Mouse (Mus musculus) gastrocnemius, postnatal 10 days (tissue): ENCODE measurements around the gene Btnl2. TPM values are rescaled to one million over a fixed set of nuclear protein-coding genes. Genes with fewer than 3 reads are reported as not detected.

ENCODE experiments used
- DNase-seq: peaks from one replicate; pipeline ENCODE4 v3.0.0; 2021; ENCODE audit warnings: mixed read lengths
- total RNA-seq, 2 experiments: library from RNA; stranded (reverse); gene quantifications; 2 replicates each; pipeline ENCODE4 v1.2.3; 2021

Gene Btnl2
- total RNA-seq, 2 experiments from 2014 or later, result 0.40 to 0.81 TPM

DNA sequence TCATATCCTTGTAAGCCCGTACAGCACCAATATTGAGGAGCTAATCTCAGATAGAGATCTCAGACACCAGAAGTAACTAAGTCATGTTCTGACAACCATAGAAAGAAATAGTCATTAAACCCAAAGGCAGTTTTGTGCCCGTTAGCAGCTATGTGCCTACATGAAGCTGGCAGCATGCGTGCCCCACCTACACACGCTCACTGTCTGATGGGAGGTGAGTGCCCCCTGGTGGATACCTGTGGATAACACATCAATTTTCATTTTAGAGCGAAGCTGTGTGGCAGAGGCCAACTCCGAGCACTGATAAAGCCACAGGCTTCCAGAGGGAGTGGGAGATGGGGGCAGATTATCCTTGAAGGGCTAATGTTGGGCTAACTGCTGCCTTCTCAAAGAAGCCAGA, 56.5 kb downstream of the Btnl2 start:
- DNase-seq, result peak; percentile 35

Other genes with a start within 250 kb of the Btnl2 start
- 1 to 10 TPM; 4.6 to 6.1 TPM for gene H2-DMa, start 235.3 kb upstream of the Btnl2 start, total RNA-seq
- 100 to 1,000 TPM in 1 of 2 experiments, 10 to 100 TPM in 1; 91.9 to 114 TPM for gene Brd2, start 232.2 kb upstream of the Btnl2 start, total RNA-seq
- under 1 TPM; 0.25 to 0.61 TPM for gene H2-DMb2, start 211.5 kb upstream of the Btnl2 start, total RNA-seq
- 1 to 10 TPM; 1.4 to 1.8 TPM for gene H2-DMb1, start 201.8 kb upstream of the Btnl2 start, total RNA-seq
- gene Tap1, start 167.3 kb upstream of the Btnl2 start, total RNA-seq, result 1 to 10 TPM; 2.6 to 3.8 TPM
- gene Psmb9, start 167.1 kb upstream of the Btnl2 start, total RNA-seq, result 1 to 10 TPM; 1.6 to 1.7 TPM
- 1 to 10 TPM; 4.5 to 5.1 TPM for gene Psmb8, start 157.1 kb upstream of the Btnl2 start, total RNA-seq
- 1 to 10 TPM; 6.5 to 7.0 TPM for gene Tap2, start 151.3 kb upstream of the Btnl2 start, total RNA-seq
- gene H2-Ob, start 115.9 kb upstream of the Btnl2 start, total RNA-seq, result under 1 TPM; 0.26 to 0.34 TPM
- 1 to 10 TPM; 3.6 to 4.1 TPM for gene H2-Ab1, start 97.1 kb upstream of the Btnl2 start, total RNA-seq
- gene H2-Aa, start 67.0 kb upstream of the Btnl2 start, total RNA-seq, result 1 to 10 TPM; 4.5 TPM
- gene H2-Eb1, start 49.0 kb upstream of the Btnl2 start, total RNA-seq, result 1 to 10 TPM; 2.9 to 5.0 TPM
- gene H2-Eb2, start 29.2 kb upstream of the Btnl2 start, total RNA-seq, result not detected
- not detected for gene Btnl1, start 22.3 kb downstream of the Btnl2 start, total RNA-seq
- gene BC051142, start 44.0 kb downstream of the Btnl2 start, total RNA-seq, result under 1 TPM; 0.36 to 0.42 TPM
- not detected for gene Btnl4, start 122.5 kb downstream of the Btnl2 start, total RNA-seq
- gene Btnl6, start 162.5 kb downstream of the Btnl2 start, total RNA-seq, result not detected
- gene Notch4, start 209.4 kb downstream of the Btnl2 start, total RNA-seq, result 10 to 100 TPM; 14.4 to 22.2 TPM
- 1 to 10 TPM; 3.2 to 5.0 TPM for gene Gpsm3, start 235.0 kb downstream of the Btnl2 start, total RNA-seq
- gene Pbx2, start 236.4 kb downstream of the Btnl2 start, total RNA-seq, result 10 to 100 TPM; 24.2 to 30.9 TPM
- 1 to 10 TPM; 1.1 to 1.4 TPM for gene Ager, start 243.0 kb downstream of the Btnl2 start, total RNA-seq
- 10 to 100 TPM; 19.8 to 21.8 TPM for gene Rnf5, start 248.9 kb downstream of the Btnl2 start, total RNA-seq
- gene Agpat1, start 249.4 kb downstream of the Btnl2 start, total RNA-seq, result 10 to 100 TPM; 38.0 to 39.4 TPM